Mouse (Mus musculus) stomach, postnatal 0 days (tissue): ENCODE data around the gene Hist1h2bp.
"Not testable (repeated sequence)": the region's sequence is repeated elsewhere in the genome, so short reads cannot be mapped to it uniquely, and the experiment has no call there.

Source experiments
- CTCF ChIP-seq: IDR thresholded peaks from 2 replicates; pipeline ENCODE4 v1.5.1; 2016; ENCODE audit warnings: antibody characterized with exemption, low read depth, mild to moderate bottlenecking, moderate library complexity
- EP300 ChIP-seq: optimal IDR thresholded peaks from 2 replicates; pipeline ENCODE3; 2016; ENCODE audit warnings: antibody characterized with exemption

DNA sequence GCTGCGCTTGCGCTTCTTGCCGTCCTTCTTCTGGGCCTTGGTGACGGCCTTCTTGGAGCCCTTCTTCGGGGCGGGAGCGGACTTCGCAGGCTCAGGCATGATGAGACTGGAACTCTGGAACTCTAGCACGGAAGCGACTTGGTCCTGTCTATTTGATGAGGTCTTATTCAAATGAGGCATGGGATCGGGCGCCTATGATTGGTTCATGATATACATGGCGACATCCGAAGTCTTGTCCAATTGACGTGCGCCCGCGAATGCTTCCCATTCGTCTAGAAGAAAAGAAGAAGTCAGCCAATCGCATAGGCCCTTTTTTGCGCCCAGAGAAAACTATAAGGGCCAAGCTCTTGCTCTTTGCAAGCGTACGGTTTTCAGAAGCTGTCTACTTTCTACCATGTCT is 22.8 kb downstream of the Hist1h2bp start, which contains the start of the genes Hist1h2bq and Hist1h2ao:
- TF ChIP-seq CTCF, EP300: not testable (repeated sequence)
